Comparison of ENCODE assay signal across 26 mouse cellular contexts in genomic region chr5:124039602-124040001, GRCm38 (mm10).
"Had no signal": no experiment of that assay in that cellular context is flagged by ENCODE, and none has a peak within 500 bp of the region (broad histone marks: within the 10 kb centered on the region; RNA-seq: fewer than 3 reads in every experiment).

No protein-coding gene starts in this region.

- H3K9ac ChIP-seq: forebrain, postnatal 0 days; heart, embryonic 13.5 days; heart, embryonic 15.5 days; hindbrain, embryonic 13.5 days; hindbrain, embryonic 15.5 days; intestine, embryonic 15.5 days; limb, embryonic 13.5 days; limb, embryonic 15.5 days had no signal

- H3K4me1 ChIP-seq: intestine, embryonic 15.5 days had no signal

- H3K36me3 ChIP-seq: heart, embryonic 13.5 days; heart, embryonic 15.5 days; hindbrain, embryonic 13.5 days; hindbrain, embryonic 15.5 days; intestine, embryonic 15.5 days; limb, embryonic 13.5 days; limb, embryonic 15.5 days had no signal

- DNase-seq: forebrain, postnatal 0 days; gastrocnemius, postnatal 14 days; gastrocnemius, postnatal 36 days; heart, adult 11 months; heart, adult 2 months; heart, postnatal 14 days; heart, postnatal 36 days; kidney, adult 18-20 months; kidney, adult 8-10 months; kidney, postnatal 10 days; kidney, postnatal 25 days; kidney, postnatal 4 days; layer of hippocampus, adult 9-11 months; layer of hippocampus, postnatal 36 days; left cerebral cortex, postnatal 4 days had no signal

- H3K4me3 ChIP-seq: heart, adult 2 months; heart, embryonic 13.5 days; heart, embryonic 15.5 days; hindbrain, embryonic 13.5 days; hindbrain, embryonic 15.5 days; intestine, embryonic 15.5 days; layer of hippocampus, adult 2 months; limb, embryonic 13.5 days; limb, embryonic 15.5 days had no signal

- ATAC-seq: forebrain, postnatal 0 days; hindbrain, postnatal 0 days; intestine, embryonic 15.5 days; intestine, postnatal 0 days had no signal

- H3K27ac ChIP-seq: heart, adult 2 months; heart, embryonic 13.5 days; heart, embryonic 15.5 days; hindbrain, embryonic 13.5 days; hindbrain, embryonic 15.5 days; hindbrain, postnatal 0 days; intestine, embryonic 15.5 days; layer of hippocampus, adult 2 months; limb, embryonic 13.5 days; limb, embryonic 15.5 days had no signal

- H3K27me3 ChIP-seq: heart, embryonic 13.5 days; heart, embryonic 15.5 days; hindbrain, embryonic 13.5 days; hindbrain, embryonic 15.5 days; intestine, embryonic 15.5 days; limb, embryonic 13.5 days; limb, embryonic 15.5 days had no signal

- H3K4me2 ChIP-seq: heart, embryonic 11.5 days; heart, embryonic 13.5 days; heart, embryonic 15.5 days; hindbrain, embryonic 13.5 days; hindbrain, embryonic 15.5 days; intestine, embryonic 15.5 days; limb, embryonic 13.5 days; limb, embryonic 15.5 days had no signal

- H3K9me3 ChIP-seq: heart, embryonic 13.5 days; heart, embryonic 15.5 days; hindbrain, embryonic 13.5 days; hindbrain, embryonic 15.5 days; intestine, embryonic 15.5 days; limb, embryonic 13.5 days; limb, embryonic 15.5 days had no signal
